Mouse (Mus musculus) kidney, embryonic 15.5 days (tissue): ENCODE measurements around the gene Pdlim7. TPM values are rescaled to one million over a fixed set of nuclear protein-coding genes. Genes with fewer than 3 reads are reported as not detected.

Experiments used
- ATAC-seq: fragments of 200-750 bp; cut with Nextera tagmentation; replicated peaks from 2 replicates; pipeline ENCODE4 v1.8.0; 2017; ENCODE audit warnings: moderate TSS enrichment; ENCODE audit not compliant: low FRiP score
- H3K27ac ChIP-seq: fragments of 300-500 bp; sonication (generic); 2 replicates; pipeline ENCODE4 v1.5.1; 2015; ENCODE audit warnings: mild to moderate bottlenecking, inconsistent platforms
- H3K27me3 ChIP-seq: fragments of 300-500 bp; sonication (generic); 2 replicates; pipeline ENCODE4 v1.6.1; 2015; ENCODE audit warnings: inconsistent platforms
- H3K36me3 ChIP-seq: fragments of 300-500 bp; sonication (generic); 2 replicates; pipeline ENCODE4 v1.6.1; 2015; ENCODE audit warnings: inconsistent platforms
- H3K4me1 ChIP-seq: fragments of 300-500 bp; sonication (generic); 2 replicates; pipeline ENCODE4 v1.6.1; 2015; ENCODE audit warnings: inconsistent platforms
- H3K4me2 ChIP-seq: fragments of 300-500 bp; sonication (generic); 2 replicates; pipeline ENCODE4 v1.6.1; 2015; ENCODE audit warnings: moderate library complexity, mild to moderate bottlenecking, inconsistent platforms
- H3K4me3 ChIP-seq: fragments of 300-500 bp; sonication (generic); replicated peaks from 2 replicates; pipeline ENCODE4 v1.5.1; 2015; ENCODE audit warnings: mild to moderate bottlenecking, inconsistent platforms
- H3K9ac ChIP-seq: fragments of 300-500 bp; sonication (generic); 2 replicates; pipeline ENCODE4 v1.6.1; 2015; ENCODE audit warnings: mild to moderate bottlenecking, inconsistent platforms
- H3K9me3 ChIP-seq: fragments of 300-500 bp; sonication (generic); replicated peaks from 2 replicates; pipeline ENCODE4 v1.6.1; 2016; ENCODE audit warnings: inconsistent platforms
- WGBS: fragments of 180-500 bp; shearing (Covaris S2); methylation state at CpG from one replicate; pipeline ENCODE4 v1.1.7; 2015; ENCODE audit warnings: mixed read lengths; 5-methylcytosine and 5-hydroxymethylcytosine counted together
- polyA plus RNA-seq: library from polyadenylated mRNA; unstranded; fragments of >200 nt; fragmentation: Nextera tagmentation; extraction: Ambion mirVana; gene quantifications from 2 replicates; pipeline ENCODE4 v1.2.1, GENCODE M21; 2015

Gene Pdlim7
- polyA plus RNA-seq, 1 experiment from 2014 or later, result 169 TPM

- ATAC-seq, result no peak
- Histone ChIP-seq H3K4me2 (peak overlapping the region; percentile 96), H3K4me3 (peak overlapping the region; percentile 63), H3K27ac (no peak overlapping the region), H3K36me3 (peaks cover 78% of the 10 kb centered on the region), H3K9ac (peak overlapping the region; percentile 65; the same call in 1 of the 2 replicates), H3K9me3 (no peaks in the 10 kb centered on the region), H3K4me1 (peaks cover 19% of the 10 kb centered on the region), H3K27me3 (no peaks in the 10 kb centered on the region)
- WGBS, result 90% methylated on average over 15 of the region's 15 CpGs
Observed at GRCm38 (mm10) chr13:55535191-55535590, 21.7 kb upstream of the Pdlim7 start.

GRCm38 (mm10) chr13:55529198-55529915 is 15.9 kb upstream of the Pdlim7 start, which contains the start of gene Dok3:
TSS of gene Dok3 (minus strand) at chr13:55529296.
- Histone ChIP-seq H3K4me2 (no peak within 1 kb of the TSS), H3K9ac (no peak within 1 kb of the TSS), H3K27me3 (no peaks in the 10 kb centered on the region), H3K4me3 (no peak within 1 kb of the TSS), H3K9me3 (no peaks in the 10 kb centered on the region), H3K27ac (no peak within 1 kb of the TSS), H3K36me3 (peaks cover 56% of the 10 kb centered on the region), H3K4me1 (no peaks in the 10 kb centered on the region)
- 72% methylated on average over 8 of the region's 8 CpGs for WGBS
- ATAC-seq, result no peak

GRCm38 (mm10) chr13:55527834-55528772 is 14.6 kb upstream of the Pdlim7 start:
- Histone ChIP-seq H3K9me3 (no peaks in the 10 kb centered on the region), H3K9ac (no peak overlapping the region), H3K4me1 (peaks cover 12% of the 10 kb centered on the region), H3K27ac (no peak overlapping the region), H3K36me3 (peaks cover 43% of the 10 kb centered on the region), H3K4me2 (no peak overlapping the region), H3K4me3 (no peak overlapping the region), H3K27me3 (no peaks in the 10 kb centered on the region)
- WGBS, result 80% methylated on average over 18 of the region's 18 CpGs
- no peak for ATAC-seq

- no peak overlapping the region for H3K4me2 ChIP-seq
- no peaks in the 10 kb centered on the region for H3K27me3 ChIP-seq
- H3K4me1 ChIP-seq, result peaks cover 16% of the 10 kb centered on the region
- H3K27ac ChIP-seq, result no peak overlapping the region
- WGBS, result 76% methylated on average over 16 of the region's 16 CpGs
- no peaks in the 10 kb centered on the region for H3K9me3 ChIP-seq
- H3K9ac ChIP-seq, result no peak overlapping the region
- no peak for ATAC-seq
- H3K4me3 ChIP-seq, result no peak overlapping the region
- H3K36me3 ChIP-seq, result peaks cover 35% of the 10 kb centered on the region
Observed at GRCm38 (mm10) chr13:55527212-55527611, 13.7 kb upstream of the Pdlim7 start.

- Histone ChIP-seq H3K36me3 (peaks cover 22% of the 10 kb centered on the region), H3K4me2 (no peak overlapping the region), H3K4me1 (peaks cover 16% of the 10 kb centered on the region), H3K9me3 (no peaks in the 10 kb centered on the region), H3K27me3 (no peaks in the 10 kb centered on the region), H3K9ac (no peak overlapping the region), H3K4me3 (no peak overlapping the region), H3K27ac (no peak overlapping the region)
- 76% methylated on average over 16 of the region's 16 CpGs for WGBS
- ATAC-seq, result no peak
Observed at GRCm38 (mm10) chr13:55525733-55526553, 12.5 kb upstream of the Pdlim7 start.

GRCm38 (mm10) chr13:55523951-55524600 is 10.6 kb upstream of the Pdlim7 start:
- Histone ChIP-seq H3K27ac (no peak overlapping the region), H3K27me3 (no peaks in the 10 kb centered on the region), H3K9me3 (no peaks in the 10 kb centered on the region), H3K4me1 (peaks cover 16% of the 10 kb centered on the region), H3K9ac (no peak overlapping the region), H3K36me3 (peaks cover 4% of the 10 kb centered on the region), H3K4me3 (no peak overlapping the region), H3K4me2 (no peak overlapping the region)
- ATAC-seq, result no peak
- WGBS, result 89% methylated on average over 23 of the region's 23 CpGs

- Histone ChIP-seq H3K4me2 (peak overlapping the region; percentile 22), H3K27ac (no peak overlapping the region), H3K9ac (no peak overlapping the region), H3K4me3 (no peak overlapping the region), H3K4me1 (peaks cover 16% of the 10 kb centered on the region), H3K36me3 (no peaks in the 10 kb centered on the region), H3K27me3 (no peaks in the 10 kb centered on the region), H3K9me3 (no peaks in the 10 kb centered on the region)
- 34% methylated on average over 17 of the region's 17 CpGs for WGBS
- 0 out of 2 replicates have a peak, but pooled peaks have one; percentile 30 for ATAC-seq
Observed at GRCm38 (mm10) chr13:55523278-55523677, 9.8 kb upstream of the Pdlim7 start.

GRCm38 (mm10) chr13:55522730-55523129 is 9.3 kb upstream of the Pdlim7 start:
- no peak overlapping the region for H3K9ac ChIP-seq
- peaks cover 16% of the 10 kb centered on the region for H3K4me1 ChIP-seq
- no peak overlapping the region for H3K4me3 ChIP-seq
- WGBS, result 47% methylated on average over 8 of the region's 8 CpGs
- 0 out of 2 replicates have a peak, but pooled peaks have one; percentile 7 for ATAC-seq
- no peaks in the 10 kb centered on the region for H3K9me3 ChIP-seq
- H3K4me2 ChIP-seq, result no peak overlapping the region
- no peak overlapping the region for H3K27ac ChIP-seq
- no peaks in the 10 kb centered on the region for H3K36me3 ChIP-seq
- no peaks in the 10 kb centered on the region for H3K27me3 ChIP-seq

- no peaks in the 10 kb centered on the region for H3K36me3 ChIP-seq
- 70% methylated on average over 4 of the region's 4 CpGs for WGBS
- no peak overlapping the region for H3K4me3 ChIP-seq
- H3K27ac ChIP-seq, result no peak overlapping the region
- H3K4me2 ChIP-seq, result no peak overlapping the region
- 0 out of 2 replicates have a peak, but pooled peaks cover 8% of the 10 kb centered on the region for H3K27me3 ChIP-seq
- H3K4me1 ChIP-seq, result peaks cover 16% of the 10 kb centered on the region
- H3K9ac ChIP-seq, result no peak overlapping the region
- H3K9me3 ChIP-seq, result no peaks in the 10 kb centered on the region
- ATAC-seq, result no peak
Observed at GRCm38 (mm10) chr13:55519606-55520005, 6.1 kb upstream of the Pdlim7 start.

- H3K27ac ChIP-seq, result no peak overlapping the region
- no peak overlapping the region for H3K4me3 ChIP-seq
- H3K9ac ChIP-seq, result no peak overlapping the region
- 2% methylated on average over 5 of the region's 5 CpGs for whole genome bisulfite sequencing
- H3K27me3 ChIP-seq, result peaks cover 8% of the 10 kb centered on the region; the same call in 1 of the 2 replicates
- no peak for ATAC-seq
- no peaks in the 10 kb centered on the region for H3K36me3 ChIP-seq
- H3K9me3 ChIP-seq, result no peaks in the 10 kb centered on the region
- H3K4me1 ChIP-seq, result peaks cover 13% of the 10 kb centered on the region
- no peak overlapping the region for H3K4me2 ChIP-seq
Observed at GRCm38 (mm10) chr13:55516955-55517354, 3.5 kb upstream of the Pdlim7 start.

- peaks cover 17% of the 10 kb centered on the region for H3K36me3 ChIP-seq
- no peak for ATAC-seq
- peaks cover 8% of the 10 kb centered on the region; the same call in 1 of the 2 replicates for H3K27me3 ChIP-seq
- peaks cover 37% of the 10 kb centered on the region for H3K4me1 ChIP-seq
- WGBS, result 37% methylated on average over 9 of the region's 9 CpGs
- peak overlapping the region; percentile 89 for H3K4me2 ChIP-seq
- H3K9me3 ChIP-seq, result no peaks in the 10 kb centered on the region
- no peak overlapping the region for H3K27ac ChIP-seq
- peak overlapping the region; percentile 82; the same call in 1 of the 2 replicates for H3K9ac ChIP-seq
- peak overlapping the region; percentile 89 for H3K4me3 ChIP-seq
Observed at GRCm38 (mm10) chr13:55513828-55514227, 352 bp upstream of the Pdlim7 start.
